Mouse (Mus musculus): ENCODE measurements around the gene Fto. TPM values are rescaled to one million over a fixed set of nuclear protein-coding genes. Genes with fewer than 3 reads are reported as not detected.

The Fto gene
- total RNA-seq, 2 experiments from 2014 or later, result 26.4 to 50.0 TPM

GRCm38 (mm10) chr8:91551775-91552538 lies 238.6 kb downstream of the Fto start:
- ATAC-seq (replicated peaks; ENCODE audit: poor library complexity), result no peak

- ATAC-seq (replicated peaks; ENCODE audit: poor library complexity), result no peak
These were observed 239.3 kb downstream of the Fto start for GRCm38 (mm10) chr8:91552635-91553034.

GRCm38 (mm10) chr8:91553387-91553786 lies 240.1 kb downstream of the Fto start:
- ATAC-seq (replicated peaks; ENCODE audit: poor library complexity), result no peak

GRCm38 (mm10) chr8:91557041-91557587 lies 243.8 kb downstream of the Fto start:
- ATAC-seq (replicated peaks; ENCODE audit: poor library complexity), result no peak

GRCm38 (mm10) chr8:91558408-91558807 lies 245.1 kb downstream of the Fto start:
- no peak for ATAC-seq (replicated peaks; ENCODE audit: poor library complexity)

- ATAC-seq (replicated peaks; ENCODE audit: poor library complexity), result no peak
These were observed 246.8 kb downstream of the Fto start for GRCm38 (mm10) chr8:91560017-91560591.

GRCm38 (mm10) chr8:91561241-91561640 lies 247.9 kb downstream of the Fto start:
- ATAC-seq (replicated peaks; ENCODE audit: poor library complexity), result no peak

GRCm38 (mm10) chr8:91562600-91562999 lies 249.3 kb downstream of the Fto start:
- no peak for ATAC-seq (replicated peaks; ENCODE audit: poor library complexity)

- ATAC-seq (replicated peaks; ENCODE audit: poor library complexity), result no peak
These were observed 250.0 kb downstream of the Fto start for GRCm38 (mm10) chr8:91563326-91563725.

GRCm38 (mm10) chr8:91565869-91566502 lies 252.7 kb downstream of the Fto start:
- peak; percentile 55 for ATAC-seq (replicated peaks; ENCODE audit: poor library complexity)

- no peak for ATAC-seq (replicated peaks; ENCODE audit: poor library complexity)
These were observed 253.2 kb downstream of the Fto start for GRCm38 (mm10) chr8:91566503-91566869.

- peak; percentile 12; the same call in 1 of the 2 replicates for ATAC-seq (replicated peaks; ENCODE audit: poor library complexity)
These were observed 256.5 kb downstream of the Fto start for GRCm38 (mm10) chr8:91569874-91570273.

GRCm38 (mm10) chr8:91570809-91571208 lies 257.5 kb downstream of the Fto start:
- no peak for ATAC-seq (replicated peaks; ENCODE audit: poor library complexity)

- no peak for ATAC-seq (replicated peaks; ENCODE audit: poor library complexity)
These were observed 258.7 kb downstream of the Fto start for GRCm38 (mm10) chr8:91571978-91572377.

- no peak for ATAC-seq (replicated peaks; ENCODE audit: poor library complexity)
These were observed 259.3 kb downstream of the Fto start for GRCm38 (mm10) chr8:91572630-91573029.

- ATAC-seq (replicated peaks; ENCODE audit: poor library complexity), result no peak
These were observed 262.3 kb downstream of the Fto start for GRCm38 (mm10) chr8:91575576-91575975.

- ATAC-seq (replicated peaks; ENCODE audit: poor library complexity), result no peak
These were observed 263.0 kb downstream of the Fto start for GRCm38 (mm10) chr8:91576086-91576917.

- ATAC-seq (replicated peaks; ENCODE audit: poor library complexity), result no peak
These were observed 263.6 kb downstream of the Fto start for GRCm38 (mm10) chr8:91576918-91577241.

- no peak for ATAC-seq (replicated peaks; ENCODE audit: poor library complexity)
These were observed 264.3 kb downstream of the Fto start for GRCm38 (mm10) chr8:91577605-91578004.

GRCm38 (mm10) chr8:91584620-91585415 lies 271.5 kb downstream of the Fto start:
- no peak for ATAC-seq (replicated peaks; ENCODE audit: poor library complexity)

Data from megakaryocyte progenitor cell, adult 5-6 weeks (primary cell).